Mouse (Mus musculus): ENCODE data around the gene Ftsj1. TPM values are rescaled to one million over a fixed set of nuclear protein-coding genes. Genes with fewer than 3 reads are reported as not detected.

The Ftsj1 gene
- polyA plus RNA-seq, 1 experiment, result not detected

- H3K4me1 ChIP-seq (ENCODE audit: control insufficient read depth, insufficient read depth, low read length), result no peaks in the 10 kb centered on the region
- TF ChIP-seq POLR2A (IDR thresholded peaks at IDR 0.05; ENCODE audit: insufficient read depth, low read depth, low read length), result no peak
- no peak for TF ChIP-seq CTCF (IDR thresholded peaks at IDR 0.05; ENCODE audit: insufficient read depth, low read depth, low read length)
- 92% methylated on average over 7 of the region's 7 CpGs for WGBS
- H3K4me3 ChIP-seq (ENCODE audit: insufficient read depth, low read depth, low read length), result no peak overlapping the region
- H3K27ac ChIP-seq (ENCODE audit: insufficient read depth, low read depth, low read length), result no peak overlapping the region
Observed at GRCm38 (mm10) chrX:8223473-8223872, 28.7 kb downstream of the Ftsj1 start.

GRCm38 (mm10) chrX:8222678-8223421 lies 29.4 kb downstream of the Ftsj1 start:
- Histone ChIP-seq H3K4me1 (ENCODE audit: control insufficient read depth, insufficient read depth, low read length) (no peaks in the 10 kb centered on the region), H3K4me3 (ENCODE audit: insufficient read depth, low read depth, low read length) (no peak overlapping the region), H3K27ac (ENCODE audit: insufficient read depth, low read depth, low read length) (no peak overlapping the region)
- no peak for TF ChIP-seq CTCF (IDR thresholded peaks at IDR 0.05; ENCODE audit: insufficient read depth, low read depth, low read length)
- TF ChIP-seq POLR2A (IDR thresholded peaks at IDR 0.05; ENCODE audit: insufficient read depth, low read depth, low read length), result no peak
- WGBS, result 52% methylated on average over 7 of the region's 7 CpGs

GRCm38 (mm10) chrX:8222296-8222677 lies 29.9 kb downstream of the Ftsj1 start:
- no peaks in the 10 kb centered on the region for H3K4me1 ChIP-seq (ENCODE audit: control insufficient read depth, insufficient read depth, low read length)
- WGBS, result 74% methylated on average over 3 of the region's 3 CpGs
- no peak overlapping the region for H3K27ac ChIP-seq (ENCODE audit: insufficient read depth, low read depth, low read length)
- H3K4me3 ChIP-seq (ENCODE audit: insufficient read depth, low read depth, low read length), result no peak overlapping the region
- TF ChIP-seq POLR2A (IDR thresholded peaks at IDR 0.05; ENCODE audit: insufficient read depth, low read depth, low read length), result no peak
- TF ChIP-seq CTCF (IDR thresholded peaks at IDR 0.05; ENCODE audit: insufficient read depth, low read depth, low read length), result no peak

GRCm38 (mm10) chrX:8219651-8220050 lies 32.6 kb downstream of the Ftsj1 start:
- TF ChIP-seq POLR2A (IDR thresholded peaks at IDR 0.05; ENCODE audit: insufficient read depth, low read depth, low read length) (no peak), CTCF (IDR thresholded peaks at IDR 0.05; ENCODE audit: insufficient read depth, low read depth, low read length) (no peak)
- H3K4me3 ChIP-seq (ENCODE audit: insufficient read depth, low read depth, low read length), result no peak overlapping the region
- WGBS, result 44% methylated on average over 8 of the region's 8 CpGs
- no peak overlapping the region for H3K27ac ChIP-seq (ENCODE audit: insufficient read depth, low read depth, low read length)
- no peaks in the 10 kb centered on the region for H3K4me1 ChIP-seq (ENCODE audit: control insufficient read depth, insufficient read depth, low read length)

- WGBS, result 74% methylated on average over 2 of the region's 2 CpGs
- Histone ChIP-seq H3K27ac (ENCODE audit: insufficient read depth, low read depth, low read length) (no peak overlapping the region), H3K4me3 (ENCODE audit: insufficient read depth, low read depth, low read length) (no peak overlapping the region), H3K4me1 (ENCODE audit: control insufficient read depth, insufficient read depth, low read length) (no peaks in the 10 kb centered on the region)
- no peak for TF ChIP-seq POLR2A (IDR thresholded peaks at IDR 0.05; ENCODE audit: insufficient read depth, low read depth, low read length)
Observed at GRCm38 (mm10) chrX:8218114-8218513, 34.1 kb downstream of the Ftsj1 start.

- Histone ChIP-seq H3K4me1 (ENCODE audit: control insufficient read depth, insufficient read depth, low read length) (no peaks in the 10 kb centered on the region), H3K27ac (ENCODE audit: insufficient read depth, low read depth, low read length) (no peak overlapping the region), H3K4me3 (ENCODE audit: insufficient read depth, low read depth, low read length) (no peak overlapping the region)
- WGBS, result 30% methylated on average over 6 of the region's 6 CpGs
- TF ChIP-seq CTCF (IDR thresholded peaks at IDR 0.05; ENCODE audit: insufficient read depth, low read depth, low read length) (no peak), POLR2A (IDR thresholded peaks at IDR 0.05; ENCODE audit: insufficient read depth, low read depth, low read length) (no peak)
Observed at GRCm38 (mm10) chrX:8217383-8217782, 34.8 kb downstream of the Ftsj1 start.

- Histone ChIP-seq H3K4me3 (ENCODE audit: insufficient read depth, low read depth, low read length) (no peak overlapping the region), H3K4me1 (ENCODE audit: control insufficient read depth, insufficient read depth, low read length) (no peaks in the 10 kb centered on the region), H3K27ac (ENCODE audit: insufficient read depth, low read depth, low read length) (no peak overlapping the region)
- 66% methylated on average over 7 of the region's 7 CpGs for WGBS
- TF ChIP-seq POLR2A (IDR thresholded peaks at IDR 0.05; ENCODE audit: insufficient read depth, low read depth, low read length) (no peak), CTCF (IDR thresholded peaks at IDR 0.05; ENCODE audit: insufficient read depth, low read depth, low read length) (no peak)
Observed at GRCm38 (mm10) chrX:8211490-8212207, 40.6 kb downstream of the Ftsj1 start.

GRCm38 (mm10) chrX:8209720-8210119 lies 42.5 kb downstream of the Ftsj1 start:
- Histone ChIP-seq H3K4me3 (ENCODE audit: insufficient read depth, low read depth, low read length) (no peak overlapping the region), H3K27ac (ENCODE audit: insufficient read depth, low read depth, low read length) (no peak overlapping the region), H3K4me1 (ENCODE audit: control insufficient read depth, insufficient read depth, low read length) (peaks cover 5% of the 10 kb centered on the region; the same call in 1 of the 2 replicates)
- WGBS, result 69% methylated on average over 2 of the region's 2 CpGs
- no peak for TF ChIP-seq CTCF (IDR thresholded peaks at IDR 0.05; ENCODE audit: insufficient read depth, low read depth, low read length)
- no peak for TF ChIP-seq POLR2A (IDR thresholded peaks at IDR 0.05; ENCODE audit: insufficient read depth, low read depth, low read length)

- Histone ChIP-seq H3K4me3 (ENCODE audit: insufficient read depth, low read depth, low read length) (no peak overlapping the region), H3K4me1 (ENCODE audit: control insufficient read depth, insufficient read depth, low read length) (peaks cover 14% of the 10 kb centered on the region; the same call in 1 of the 2 replicates), H3K27ac (ENCODE audit: insufficient read depth, low read depth, low read length) (no peak overlapping the region)
- WGBS, result 33% methylated on average over 4 of the region's 4 CpGs
- TF ChIP-seq CTCF (IDR thresholded peaks at IDR 0.05; ENCODE audit: insufficient read depth, low read depth, low read length) (no peak), POLR2A (IDR thresholded peaks at IDR 0.05; ENCODE audit: insufficient read depth, low read depth, low read length) (no peak)
Observed at GRCm38 (mm10) chrX:8207224-8207623, 45.0 kb downstream of the Ftsj1 start.

All from olfactory bulb, adult 2 months (tissue).